Mouse (Mus musculus): ENCODE data around the gene Mup3.
"Not testable (repeated sequence)": the region's sequence is repeated elsewhere in the genome, so short reads cannot be mapped to it uniquely, and the experiment has no call there.

Mup3 gene

GRCm38 (mm10) chr4:62087241-62087640 is at the start of gene Mup3:
TSS of gene Mup3 (minus strand) at chr4:62087342.
- no peak for DNase-seq (ENCODE audit: inconsistent ontology term)

- DNase-seq (ENCODE audit: inconsistent ontology term) = peak; percentile 21
These were observed 46.6 kb upstream of the Mup3 start for GRCm38 (mm10) chr4:62133706-62134105.

- DNase-seq (ENCODE audit: inconsistent ontology term) = not testable (repeated sequence)
These were observed 16.2 kb upstream of the Mup3 start for GRCm38 (mm10) chr4:62103366-62103765.

- DNase-seq (ENCODE audit: inconsistent ontology term) = no peak
These were observed 811 bp upstream of the Mup3 start for GRCm38 (mm10) chr4:62087953-62088352.

GRCm38 (mm10) chr4:62082755-62083154 is 4.4 kb downstream of the Mup3 start:
- DNase-seq (ENCODE audit: inconsistent ontology term) = no peak

GRCm38 (mm10) chr4:62075126-62075525 is 12.0 kb downstream of the Mup3 start:
- no peak for DNase-seq (ENCODE audit: inconsistent ontology term)

GRCm38 (mm10) chr4:62054780-62055179 is 32.4 kb downstream of the Mup3 start:
- not testable (repeated sequence) for DNase-seq (ENCODE audit: inconsistent ontology term)

- DNase-seq (ENCODE audit: inconsistent ontology term) = not testable (repeated sequence)
These were observed 33.1 kb downstream of the Mup3 start, which contains the start of gene Mup20 for GRCm38 (mm10) chr4:62054058-62054457. TSS of gene Mup20 (minus strand) at chr4:62054158.

Measured in Muller cell, postnatal 12 days (primary cell).